ENCODE assay signal across 8 mouse cellular contexts in the genomic region with DNA sequence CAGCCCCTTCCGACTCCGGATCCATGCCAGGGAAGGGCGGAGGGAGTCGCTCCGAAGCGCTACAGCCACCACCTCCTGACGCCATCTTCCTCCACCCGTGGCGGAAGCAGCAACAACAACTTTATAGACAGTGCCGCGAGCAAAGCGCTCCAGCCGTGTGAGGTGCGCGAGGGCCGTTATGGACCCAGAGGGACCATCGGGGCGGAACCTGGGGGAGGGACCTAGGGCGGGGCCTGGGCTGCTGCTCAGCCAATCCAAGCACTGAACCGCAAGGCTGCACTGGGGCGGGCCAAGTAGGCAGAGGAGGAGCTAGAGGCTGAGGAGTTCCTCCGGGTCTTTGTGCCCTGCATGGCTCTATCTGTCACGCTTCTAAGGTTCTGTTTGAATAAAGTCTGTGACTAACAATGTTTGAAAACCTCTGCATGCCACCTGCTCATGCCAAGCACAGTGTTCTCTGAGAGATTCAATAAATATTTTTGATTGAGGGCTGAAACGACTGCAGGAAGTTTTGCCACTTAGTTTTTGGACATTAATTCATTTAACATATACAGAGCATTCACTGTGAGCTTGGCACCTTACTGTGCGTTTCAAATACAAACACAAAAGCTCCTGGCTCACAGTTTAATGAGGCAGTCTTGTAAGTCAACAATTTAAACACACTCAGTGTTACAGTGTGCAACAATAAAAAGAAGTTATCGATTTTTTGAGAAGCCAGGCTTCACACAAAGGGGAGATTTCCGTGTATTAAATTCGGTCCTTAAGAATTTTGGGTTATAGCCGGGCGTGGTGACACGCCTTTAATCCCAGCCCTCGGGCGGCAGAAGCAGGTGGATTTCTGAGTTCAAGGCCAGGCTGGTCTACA. TPM values are rescaled to one million over a fixed set of nuclear protein-coding genes. Genes with fewer than 3 reads are reported as not detected.
A peak's percentile ranks its signal among the peaks of the same experiment; 100 is the strongest.
DNase-seq lines count a peak whose midpoint lies in the region; ATAC-seq lines count a peak whose summit lies in the region.

No protein-coding gene starts in this region.

- peak; percentile 98 to 99 for DNase-seq in adrenal gland, adult (ENCODE audit: inconsistent age in 2 of 2, low spot score in 1 of 2)
- peak; percentile 99 for DNase-seq in embryo, embryonic 10.5 days (ENCODE audit: low spot score)
- DNase-seq in gastrocnemius, postnatal 14 days: peak; percentile 99
- peak; percentile 96 to 99 for DNase-seq in left cerebral cortex, postnatal 10 days (ENCODE audit: extremely low spot score in 1 of 2, low spot score in 2 of 2)
- DNase-seq in right cerebral cortex, postnatal 25 days: peak; percentile 94
- peak; percentile 98 for DNase-seq in urinary bladder, postnatal 4 days (ENCODE audit: low spot score in 2 of 2)

- ATAC-seq in inflammation-experienced regulatory T-cells, adult 6 months: peak; percentile 79
- ATAC-seq in megakaryocyte-erythroid progenitor cell, adult 5-6 weeks (replicated peaks; ENCODE audit: low FRiP score, low TSS enrichment, poor library complexity, severe bottlenecking): peak; percentile 87

- intact Hi-C loops in gastrocnemius, postnatal 14 days (cut with DNase I; ENCODE audit: low total_unique reads): no loop called here
- intact Hi-C loops in left cerebral cortex, postnatal 10 days (cut with DNase I): loop anchor here (5.0 kb wide), 1 partner anchor 58 kb away; a partner anchor contains a TSS

RNA-seq across cellular contexts. Expression of a gene that starts 1.5 kb away (rescaled TPM):
- 10 to 100 TPM; 23.8 to 24.0 TPM for total RNA-seq in gastrocnemius, postnatal 14 days (2021)
- 10 to 100 TPM; 85.3 to 96.7 (median 96.4) TPM for polyA plus RNA-seq in inflammation-experienced regulatory T-cells, adult 6 months (2017; shearing (Covaris generic))
- total RNA-seq in left cerebral cortex, postnatal 10 days (2021): 10 to 100 TPM; 43.6 to 44.9 TPM
- total RNA-seq in megakaryocyte-erythroid progenitor cell, adult 5-6 weeks (2014; fragmentation: Nextera tagmentation): 99.7 and 107 TPM in 2 replicates
- total RNA-seq in megakaryocyte-erythroid progenitor cell, adult 5-6 weeks (2017): 114 and 128 TPM in 2 replicates

RNA-seq across cellular contexts. Expression of a gene that starts 1.5 kb away (rescaled TPM):
- 10 to 100 TPM; 35.7 to 38.3 TPM for total RNA-seq in gastrocnemius, postnatal 14 days (2021)
- polyA plus RNA-seq in inflammation-experienced regulatory T-cells, adult 6 months (2017; shearing (Covaris generic)): 100 to 1,000 TPM; 150 to 233 (median 160) TPM
- total RNA-seq in left cerebral cortex, postnatal 10 days (2021): 10 to 100 TPM; 25.9 to 26.0 TPM
- total RNA-seq in megakaryocyte-erythroid progenitor cell, adult 5-6 weeks (2014; fragmentation: Nextera tagmentation): 167 and 182 TPM in 2 replicates
- total RNA-seq in megakaryocyte-erythroid progenitor cell, adult 5-6 weeks (2017): 165 and 169 TPM in 2 replicates

RNA-seq across cellular contexts. Expression of a gene that starts 33.1 kb away (rescaled TPM):
- total RNA-seq in gastrocnemius, postnatal 14 days (2021): 10 to 100 TPM; 19.7 to 22.2 TPM
- polyA plus RNA-seq in inflammation-experienced regulatory T-cells, adult 6 months (2017; shearing (Covaris generic)): 1 to 10 TPM in 2 of 3 experiments, under 1 TPM in 1; 0.44 to 8.2 (median 1.5) TPM
- total RNA-seq in left cerebral cortex, postnatal 10 days (2021): 1 to 10 TPM; 2.1 to 3.2 TPM
- total RNA-seq in megakaryocyte-erythroid progenitor cell, adult 5-6 weeks (2014; fragmentation: Nextera tagmentation): 9.2 and 11.0 TPM in 2 replicates
- 5.2 and 10.3 TPM in 2 replicates for total RNA-seq in megakaryocyte-erythroid progenitor cell, adult 5-6 weeks (2017)

RNA-seq across cellular contexts. Expression of a gene that starts 55.4 kb away (rescaled TPM):
- total RNA-seq in gastrocnemius, postnatal 14 days (2021): under 1 TPM; 0.41 to 0.55 TPM
- polyA plus RNA-seq in inflammation-experienced regulatory T-cells, adult 6 months (2017; shearing (Covaris generic)): 1 to 10 TPM; 1.3 to 2.3 (median 1.6) TPM
- 1 to 10 TPM; 4.6 to 4.9 TPM for total RNA-seq in left cerebral cortex, postnatal 10 days (2021)
- 1.3 and 2.2 TPM in 2 replicates for total RNA-seq in megakaryocyte-erythroid progenitor cell, adult 5-6 weeks (2014; fragmentation: Nextera tagmentation)
- total RNA-seq in megakaryocyte-erythroid progenitor cell, adult 5-6 weeks (2017): 0.80 and 0.99 TPM in 2 replicates

Comparison
In these comparisons a context has a peak if more than half of its experiments do, and no peak if none do; other contexts are left out.
1. Peak in every context shown above with its lines: DNase-seq and ATAC-seq.
2. RNA of a gene that starts 1.5 kb away (total RNA-seq): 165 to 182 TPM in megakaryocyte-erythroid progenitor cell, adult 5-6 weeks; 35.7 to 38.3 TPM in gastrocnemius, postnatal 14 days and 25.9 to 26.0 TPM in left cerebral cortex, postnatal 10 days; every median in the first group is over 4 times any median in the second.